Mouse (Mus musculus): ENCODE data around the gene Tmem245. TPM values are rescaled to one million over a fixed set of nuclear protein-coding genes. Genes with fewer than 3 reads are reported as not detected.
A peak's percentile ranks its signal among the peaks of the same experiment; 100 is the strongest.
"Not testable (repeated sequence)": the region's sequence is repeated elsewhere in the genome, so short reads cannot be mapped to it uniquely, and the experiment has no call there.

Gene Tmem245
- polyA plus RNA-seq, 1 experiment: 11.0 TPM

DNA sequence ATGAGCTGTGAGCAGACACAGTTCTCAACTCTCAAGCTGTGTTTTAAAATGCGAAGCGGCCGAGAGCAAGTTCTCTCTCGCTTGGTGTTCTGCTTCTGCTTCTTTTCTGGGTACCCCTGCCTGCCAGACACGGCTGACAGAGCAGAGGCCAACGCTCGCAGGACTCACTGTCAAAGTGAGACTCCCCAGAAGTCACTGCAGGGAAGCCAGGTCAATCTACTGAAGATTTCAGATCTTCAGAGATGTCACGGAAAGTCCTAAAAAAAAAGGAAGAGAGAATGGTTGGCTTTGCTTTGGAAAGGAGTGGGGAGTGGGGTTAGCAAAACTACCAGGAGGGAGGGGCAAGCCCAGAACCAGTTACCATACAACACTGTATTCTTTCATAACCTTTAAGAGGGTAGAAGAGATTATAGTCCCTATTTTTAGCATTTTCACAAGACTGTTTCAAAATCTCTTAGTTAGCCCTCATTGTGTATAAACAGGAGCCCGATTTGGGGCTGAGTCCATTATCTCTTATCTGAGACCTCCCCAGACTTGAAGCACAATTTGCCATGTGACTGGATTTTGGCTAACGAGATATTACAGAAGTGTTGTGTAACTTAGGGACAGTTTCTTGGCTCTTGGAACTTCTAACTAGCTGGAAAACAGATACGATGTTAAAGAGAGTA is 67.1 kb downstream of the Tmem245 start:
- TF ChIP-seq POLR2A (IDR thresholded peaks at IDR 0.05; ENCODE audit: borderline replicate concordance, insufficient read depth, low read length) (no peak), CTCF (IDR thresholded peaks at IDR 0.05; ENCODE audit: borderline replicate concordance, insufficient read depth, low read depth, low read length) (no peak)
- H3K27me3 ChIP-seq (ENCODE audit: control insufficient read depth, insufficient read depth, low read length): no peaks in the 10 kb centered on the region
- WGBS: 82% methylated on average over 11 of the region's 11 CpGs

GRCm38 (mm10) chr4:56878971-56879370 is 68.3 kb downstream of the Tmem245 start:
- 91% methylated on average over 7 of the region's 7 CpGs for WGBS
- no peak for DNase-seq

More for the DNA sequence above, 67.1 kb downstream of the Tmem245 start:
- no peak for DNase-seq
- Histone ChIP-seq H3K27ac (ENCODE audit: insufficient read depth, low read length) (no peak overlapping the region), H3K4me1 (ENCODE audit: control insufficient read depth, insufficient read depth, low read length) (peaks cover 8% of the 10 kb centered on the region), H3K4me3 (replicated peaks; ENCODE audit: insufficient read depth, low read depth, low read length) (no peak overlapping the region)

DNA sequence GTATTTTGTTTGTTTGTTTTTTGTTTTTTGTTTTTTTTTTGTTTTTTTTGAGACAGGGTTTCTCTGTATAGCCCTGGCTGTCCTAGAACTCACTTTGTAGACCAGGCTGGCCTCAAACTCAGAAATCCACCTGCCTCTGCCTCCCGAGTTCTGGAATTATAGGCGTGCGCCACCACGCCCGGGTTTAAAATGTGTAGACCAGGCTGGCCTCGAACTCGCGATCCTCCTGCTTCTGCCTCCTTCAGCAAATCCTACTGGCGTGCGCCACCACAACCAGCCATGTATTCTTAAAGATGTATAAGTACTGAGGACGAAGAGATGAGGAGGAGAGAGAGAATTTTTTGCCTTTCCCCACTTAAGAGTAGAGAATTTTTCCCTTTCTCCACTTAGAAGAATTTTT is 76.7 kb downstream of the Tmem245 start:
- 98% methylated on average over 11 of the region's 11 CpGs for WGBS
- H3K4me1 ChIP-seq (ENCODE audit: control insufficient read depth, insufficient read depth, low read length): not testable (repeated sequence)

More at GRCm38 (mm10) chr4:56878971-56879370, 68.3 kb downstream of the Tmem245 start:
- Histone ChIP-seq H3K4me1 (ENCODE audit: control insufficient read depth, insufficient read depth, low read length) (peaks cover 8% of the 10 kb centered on the region), H3K27ac (ENCODE audit: insufficient read depth, low read length) (no peak overlapping the region), H3K4me3 (replicated peaks; ENCODE audit: insufficient read depth, low read depth, low read length) (no peak overlapping the region), H3K27me3 (ENCODE audit: control insufficient read depth, insufficient read depth, low read length) (no peaks in the 10 kb centered on the region)
- TF ChIP-seq POLR2A (IDR thresholded peaks at IDR 0.05; ENCODE audit: borderline replicate concordance, insufficient read depth, low read length): no peak

DNA sequence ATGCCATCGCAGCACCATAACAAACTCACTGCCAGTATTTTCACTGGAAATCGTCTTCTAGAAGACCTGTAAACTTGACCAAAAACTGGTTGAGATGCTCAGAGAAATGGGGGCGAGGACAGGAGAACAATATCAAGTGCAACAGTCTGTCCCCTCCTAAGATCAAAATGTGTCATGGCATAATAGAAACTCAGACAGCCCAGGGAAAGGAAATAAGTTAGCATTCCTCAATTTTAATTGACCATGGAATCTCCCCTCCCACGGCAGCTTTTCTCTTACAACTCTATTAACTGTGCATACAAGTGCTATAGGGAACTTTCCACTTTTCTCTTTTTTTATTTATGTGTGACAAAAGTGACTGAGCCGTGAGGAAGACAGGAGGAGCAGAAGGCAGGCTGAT is 79.5 kb downstream of the Tmem245 start:
- no peaks in the 10 kb centered on the region for H3K27me3 ChIP-seq (ENCODE audit: control insufficient read depth, insufficient read depth, low read length)
- H3K27ac ChIP-seq (ENCODE audit: insufficient read depth, low read length): no peak overlapping the region
- no peak overlapping the region for H3K4me3 ChIP-seq (replicated peaks; ENCODE audit: insufficient read depth, low read depth, low read length)
- TF ChIP-seq CTCF (IDR thresholded peaks at IDR 0.05; ENCODE audit: borderline replicate concordance, insufficient read depth, low read depth, low read length) (no peak), POLR2A (IDR thresholded peaks at IDR 0.05; ENCODE audit: borderline replicate concordance, insufficient read depth, low read length) (no peak)
- no peak for DNase-seq
- H3K4me1 ChIP-seq (ENCODE audit: control insufficient read depth, insufficient read depth, low read length): peaks cover 11% of the 10 kb centered on the region; the same call in 1 of the 2 replicates
- WGBS: 73% methylated on average over 5 of the region's 5 CpGs

More for the DNA sequence above, 76.7 kb downstream of the Tmem245 start:
- not testable (repeated sequence) for H3K4me3 ChIP-seq (replicated peaks; ENCODE audit: insufficient read depth, low read depth, low read length); H3K27ac ChIP-seq (ENCODE audit: insufficient read depth, low read length); DNase-seq; H3K27me3 ChIP-seq (ENCODE audit: control insufficient read depth, insufficient read depth, low read length)

DNA sequence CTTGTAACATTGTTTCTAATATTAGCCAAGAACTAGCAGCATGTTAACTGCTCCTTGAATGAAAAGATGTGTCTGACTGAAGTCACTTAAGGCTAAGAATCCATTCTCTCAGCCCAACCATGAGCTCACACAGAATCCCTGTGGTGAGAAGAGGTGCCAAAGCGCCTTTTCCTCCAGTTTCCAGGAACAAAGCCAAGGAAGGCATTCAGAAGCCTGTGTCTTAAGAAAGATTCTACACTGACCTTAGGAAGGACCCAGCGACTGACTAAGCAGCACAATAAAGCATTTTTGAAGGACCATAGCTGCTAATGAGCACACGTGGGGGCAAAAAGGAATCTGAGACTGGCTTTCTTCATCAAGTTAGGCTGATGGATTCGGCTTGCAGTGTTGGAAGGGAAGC is 81.3 kb downstream of the Tmem245 start:
- peak; percentile 35 to 56 for DNase-seq
- 19% methylated on average over 4 of the region's 4 CpGs for WGBS
- TF ChIP-seq CTCF (IDR thresholded peaks at IDR 0.05; ENCODE audit: borderline replicate concordance, insufficient read depth, low read depth, low read length) (no peak), POLR2A (IDR thresholded peaks at IDR 0.05; ENCODE audit: borderline replicate concordance, insufficient read depth, low read length) (no peak)
- H3K4me3 ChIP-seq (replicated peaks; ENCODE audit: insufficient read depth, low read depth, low read length): no peak overlapping the region
- no peaks in the 10 kb centered on the region for H3K27me3 ChIP-seq (ENCODE audit: control insufficient read depth, insufficient read depth, low read length)
- H3K4me1 ChIP-seq (ENCODE audit: control insufficient read depth, insufficient read depth, low read length): peaks cover 15% of the 10 kb centered on the region
- no peak overlapping the region for H3K27ac ChIP-seq (ENCODE audit: insufficient read depth, low read length)

GRCm38 (mm10) chr4:56865003-56865511 is 82.2 kb downstream of the Tmem245 start, which contains the start of gene Ctnnal1:
TSS of gene Ctnnal1 (minus strand) at chr4:56865188.
- Histone ChIP-seq H3K27ac (ENCODE audit: insufficient read depth, low read length) (peak within 1 kb of the TSS; percentile 67), H3K4me3 (replicated peaks; ENCODE audit: insufficient read depth, low read depth, low read length) (peak within 1 kb of the TSS; percentile 75), H3K27me3 (ENCODE audit: control insufficient read depth, insufficient read depth, low read length) (no peaks in the 10 kb centered on the region), H3K4me1 (ENCODE audit: control insufficient read depth, insufficient read depth, low read length) (peaks cover 15% of the 10 kb centered on the region)
- DNase-seq: peak; percentile 93 to 94
- TF ChIP-seq POLR2A (IDR thresholded peaks at IDR 0.05; ENCODE audit: borderline replicate concordance, insufficient read depth, low read length): peak; percentile 74
- TF ChIP-seq CTCF (IDR thresholded peaks at IDR 0.05; ENCODE audit: borderline replicate concordance, insufficient read depth, low read depth, low read length): no peak
- WGBS: under 1% methylated on average over 44 of the region's 45 CpGs

GRCm38 (mm10) chr4:56864417-56865001 is 82.7 kb downstream of the Tmem245 start:
- DNase-seq: no peak
- Histone ChIP-seq H3K4me3 (replicated peaks; ENCODE audit: insufficient read depth, low read depth, low read length) (peak overlapping the region; percentile 75), H3K27me3 (ENCODE audit: control insufficient read depth, insufficient read depth, low read length) (no peaks in the 10 kb centered on the region), H3K27ac (ENCODE audit: insufficient read depth, low read length) (peak overlapping the region; percentile 67), H3K4me1 (ENCODE audit: control insufficient read depth, insufficient read depth, low read length) (peaks cover 15% of the 10 kb centered on the region)
- TF ChIP-seq POLR2A (IDR thresholded peaks at IDR 0.05; ENCODE audit: borderline replicate concordance, insufficient read depth, low read length) (no peak), CTCF (IDR thresholded peaks at IDR 0.05; ENCODE audit: borderline replicate concordance, insufficient read depth, low read depth, low read length) (no peak)
- under 1% methylated on average over 49 of the region's 49 CpGs for WGBS

GRCm38 (mm10) chr4:56864016-56864415 is 83.2 kb downstream of the Tmem245 start:
- Histone ChIP-seq H3K4me3 (replicated peaks; ENCODE audit: insufficient read depth, low read depth, low read length) (peak overlapping the region; percentile 75), H3K27ac (ENCODE audit: insufficient read depth, low read length) (peak overlapping the region; percentile 67), H3K4me1 (ENCODE audit: control insufficient read depth, insufficient read depth, low read length) (peaks cover 15% of the 10 kb centered on the region), H3K27me3 (ENCODE audit: control insufficient read depth, insufficient read depth, low read length) (no peaks in the 10 kb centered on the region)
- peak; percentile 44 to 81 for DNase-seq
- WGBS: 4% methylated on average over 4 of the region's 4 CpGs
- no peak for TF ChIP-seq POLR2A (IDR thresholded peaks at IDR 0.05; ENCODE audit: borderline replicate concordance, insufficient read depth, low read length)
- no peak for TF ChIP-seq CTCF (IDR thresholded peaks at IDR 0.05; ENCODE audit: borderline replicate concordance, insufficient read depth, low read depth, low read length)
